Mouse (Mus musculus) hindbrain, embryonic 16.5 days (tissue): Measurements from ENCODE around the gene Zfp617. TPM values are rescaled to one million over a fixed set of nuclear protein-coding genes. Genes with fewer than 3 reads are reported as not detected.
"Not testable (repeated sequence)": the region's sequence is repeated elsewhere in the genome, so short reads cannot be mapped to it uniquely, and the experiment has no call there.

Experiments
- ATAC-seq: fragments of 200-750 bp; cut with Nextera tagmentation; 2 replicates; pipeline ENCODE4 v1.8.0; 2017; ENCODE audit warnings: moderate TSS enrichment, moderate library complexity
- H3K27ac ChIP-seq: fragments of 300-500 bp; sonication (generic); 2 replicates; pipeline ENCODE4 v1.5.1; 2014; ENCODE audit warnings: low read depth, mild to moderate bottlenecking, control low read depth, low read length, moderate library complexity
- H3K27me3 ChIP-seq: fragments of 300-500 bp; sonication (generic); replicated peaks from 2 replicates; pipeline ENCODE4 v1.6.1; 2014; ENCODE audit warnings: low read length; ENCODE audit not compliant: control insufficient read depth, insufficient read depth
- H3K36me3 ChIP-seq: fragments of 300-500 bp; sonication (generic); 2 replicates; pipeline ENCODE4 v1.6.1; 2014; ENCODE audit warnings: mild to moderate bottlenecking, low read length, moderate library complexity, mixed read lengths; ENCODE audit not compliant: control insufficient read depth, insufficient read depth
- H3K4me1 ChIP-seq: fragments of 300-500 bp; sonication (generic); 2 replicates; pipeline ENCODE4 v1.6.1; 2014; ENCODE audit warnings: low read depth, low read length; ENCODE audit not compliant: control insufficient read depth, insufficient read depth
- H3K4me2 ChIP-seq: fragments of 300-500 bp; sonication (generic); 2 replicates; pipeline ENCODE4 v1.6.1; 2014; ENCODE audit warnings: mild to moderate bottlenecking, low read length, control low read depth, moderate library complexity
- H3K4me3 ChIP-seq: fragments of 300-500 bp; sonication (generic); 2 replicates; pipeline ENCODE4 v1.5.1; 2014; ENCODE audit warnings: mild to moderate bottlenecking, low read length, control low read depth, moderate library complexity
- H3K9ac ChIP-seq: fragments of 300-500 bp; sonication (generic); 2 replicates; pipeline ENCODE4 v1.6.1; 2014; ENCODE audit warnings: low read depth, mild to moderate bottlenecking, control low read depth, low read length, moderate library complexity
- H3K9me3 ChIP-seq: fragments of 300-500 bp; sonication (generic); 2 replicates; pipeline ENCODE4 v1.6.1; 2014; ENCODE audit warnings: mild to moderate bottlenecking, low read length, moderate library complexity; ENCODE audit not compliant: control insufficient read depth
- whole genome bisulfite sequencing: fragments of 180-500 bp; shearing (Covaris S2); extraction: QIAGEN DNeasy Blood & Tissue Kit; methylation state at CpG from one replicate; pipeline ENCODE4 v1.1.7; 2014; 5-methylcytosine and 5-hydroxymethylcytosine counted together
- polyA plus RNA-seq: library from polyadenylated mRNA; unstranded; fragments of >200 nt; fragmentation: Nextera tagmentation; extraction: Ambion mirVana; gene quantifications from 2 replicates; pipeline ENCODE4 v1.2.1, GENCODE M21; 2015

Gene Zfp617
- polyA plus RNA-seq, 1 experiment from 2014 or later: 34.6 TPM

GRCm38 (mm10) chr8:71922567-71923401 is 14.3 kb downstream of the Zfp617 start:
- Histone ChIP-seq H3K4me1 (peaks cover 10% of the 10 kb centered on the region), H3K9me3 (no peaks in the 10 kb centered on the region), H3K27me3 (no peaks in the 10 kb centered on the region), H3K4me3 (peak overlapping the region; percentile 56), H3K9ac (peak overlapping the region; percentile 86), H3K4me2 (peak overlapping the region; percentile 79), H3K36me3 (peaks cover 2% of the 10 kb centered on the region; the same call in 1 of the 2 replicates), H3K27ac (peak overlapping the region; percentile 96)
- under 1% methylated on average over 57 of the region's 57 CpGs for WGBS
- ATAC-seq: peak; percentile 100

DNA sequence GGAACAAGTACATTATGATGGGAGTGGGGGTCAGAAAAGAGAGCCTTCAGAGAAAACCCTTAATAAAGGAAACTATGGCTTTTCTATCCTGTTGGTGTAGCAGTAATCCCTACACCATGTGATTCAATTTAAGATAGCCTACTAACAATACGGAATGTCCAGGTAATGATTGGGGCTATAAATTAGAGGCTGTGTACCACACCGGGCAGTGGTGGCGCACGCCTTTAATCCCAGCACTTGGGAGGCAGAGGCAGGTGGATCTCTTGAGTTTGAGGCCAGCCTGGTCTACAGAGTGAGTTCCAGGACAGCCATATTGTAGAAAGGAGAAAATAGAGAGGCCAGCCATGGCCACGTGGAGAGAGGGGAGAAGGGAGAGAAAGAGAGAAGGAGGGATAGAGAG is 17.4 kb downstream of the Zfp617 start:
- Histone ChIP-seq H3K27ac (no peak overlapping the region), H3K4me2 (no peak overlapping the region), H3K4me1 (peaks cover 10% of the 10 kb centered on the region), H3K27me3 (no peaks in the 10 kb centered on the region), H3K9ac (no peak overlapping the region), H3K36me3 (peaks cover 18% of the 10 kb centered on the region), H3K9me3 (no peaks in the 10 kb centered on the region), H3K4me3 (no peak overlapping the region)
- no peak for ATAC-seq
- 96% methylated on average over 5 of the region's 5 CpGs for WGBS

DNA sequence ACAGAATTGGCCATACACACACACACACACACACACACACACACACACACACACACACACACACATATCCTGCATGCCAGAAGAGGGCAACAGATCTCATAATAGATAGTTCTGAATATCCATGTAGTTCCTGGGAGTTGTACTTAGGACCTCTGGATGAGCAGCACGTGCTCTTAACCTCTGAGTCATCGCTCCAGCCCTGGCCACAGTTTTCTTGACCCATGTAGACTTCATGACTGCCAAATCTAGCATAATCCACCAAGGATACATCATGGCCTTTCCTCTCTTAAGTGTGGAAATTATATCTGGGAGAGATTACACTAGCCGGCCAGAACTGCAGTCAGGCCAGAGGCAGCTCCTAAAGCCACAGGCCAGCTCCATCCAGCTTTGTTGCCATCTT is 18.1 kb downstream of the Zfp617 start:
- Histone ChIP-seq H3K4me3 (no peak overlapping the region), H3K4me1 (peaks cover 10% of the 10 kb centered on the region), H3K36me3 (peaks cover 24% of the 10 kb centered on the region), H3K4me2 (no peak overlapping the region), H3K9me3 (0 out of 2 replicates have a peak, but pooled peaks cover 1% of the 10 kb centered on the region), H3K9ac (no peak overlapping the region), H3K27ac (no peak overlapping the region), H3K27me3 (no peaks in the 10 kb centered on the region)
- ATAC-seq: no peak
- 95% methylated on average over 3 of the region's 3 CpGs for WGBS

DNA sequence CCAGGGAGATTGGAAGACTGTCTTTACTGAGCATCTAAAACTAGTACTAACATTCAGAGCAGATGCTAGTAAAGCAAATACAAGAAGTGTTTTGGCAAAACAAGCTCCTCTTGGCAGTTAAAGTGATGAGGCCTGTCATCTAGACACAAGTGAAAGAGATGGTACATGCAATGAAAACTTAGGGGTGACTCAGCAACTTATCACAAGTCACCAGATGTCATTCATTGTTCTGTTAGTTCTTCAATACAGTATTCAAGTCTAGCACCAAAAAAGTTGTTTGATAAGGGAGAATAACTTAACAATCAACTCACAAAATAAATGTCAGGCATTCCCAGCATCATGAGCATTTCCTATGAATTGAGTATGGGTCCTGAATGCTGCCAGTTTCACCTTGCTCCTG is 19.3 kb downstream of the Zfp617 start:
- H3K4me1 ChIP-seq: peaks cover 10% of the 10 kb centered on the region
- H3K4me2 ChIP-seq: no peak overlapping the region
- ATAC-seq: no peak
- no peak overlapping the region for H3K4me3 ChIP-seq
- 0 out of 2 replicates have a peak, but pooled peaks cover 2% of the 10 kb centered on the region for H3K9me3 ChIP-seq
- no peak overlapping the region for H3K27ac ChIP-seq
- no peak overlapping the region for H3K9ac ChIP-seq
- H3K36me3 ChIP-seq: peaks cover 26% of the 10 kb centered on the region
- no peaks in the 10 kb centered on the region for H3K27me3 ChIP-seq

GRCm38 (mm10) chr8:71938037-71938436 is 29.6 kb downstream of the Zfp617 start:
- not testable (repeated sequence) for H3K27me3 ChIP-seq, H3K9me3 ChIP-seq, H3K9ac ChIP-seq, H3K27ac ChIP-seq, ATAC-seq, H3K4me2 ChIP-seq, H3K4me3 ChIP-seq, H3K4me1 ChIP-seq
- 86% methylated on average over 2 of the region's 2 CpGs for WGBS
- peaks cover 10% of the 10 kb centered on the region for H3K36me3 ChIP-seq

DNA sequence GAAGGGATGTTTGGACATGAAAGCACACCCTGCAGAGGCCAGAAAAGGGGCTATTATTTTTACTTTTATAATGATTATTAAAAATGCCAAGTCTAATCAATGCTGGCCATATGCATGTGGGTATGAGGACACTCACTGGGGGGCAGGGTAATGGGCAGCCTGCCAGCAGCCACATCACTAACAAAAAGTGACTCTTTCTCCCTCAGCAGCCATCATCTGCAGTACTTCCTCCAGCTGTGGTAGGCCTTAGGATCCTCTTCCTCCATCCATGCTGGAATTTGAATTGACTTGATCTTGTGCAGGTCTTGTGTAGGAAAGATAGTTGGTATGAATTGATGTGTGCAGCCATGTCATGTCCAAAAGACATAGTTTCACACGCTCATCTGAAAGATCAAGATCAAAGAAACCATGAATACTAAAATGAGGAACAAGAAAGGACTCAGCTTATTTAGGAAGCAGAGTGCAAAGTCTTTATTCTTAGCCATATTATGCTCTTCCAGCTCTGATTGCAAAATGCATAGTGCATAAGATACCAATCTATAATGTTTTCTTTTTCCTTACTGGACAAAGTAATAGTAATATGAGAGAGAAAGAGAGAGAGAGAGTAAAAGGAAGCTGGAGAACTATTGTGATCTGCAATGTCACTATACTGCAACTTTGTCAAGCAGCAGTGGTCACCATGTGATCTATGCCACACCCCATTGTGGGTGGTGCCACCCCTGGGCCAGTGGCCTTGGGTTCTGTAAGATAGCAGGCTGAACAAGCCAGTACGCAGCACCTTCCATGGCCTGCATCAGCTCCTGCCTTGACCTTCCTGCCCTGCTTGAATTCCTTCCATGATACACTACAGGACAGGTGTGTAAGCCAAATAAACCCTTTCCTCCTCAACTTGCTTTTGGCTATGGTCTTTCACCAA is 32.1 kb downstream of the Zfp617 start:
- Histone ChIP-seq H3K4me3 (no peak overlapping the region), H3K27ac (no peak overlapping the region), H3K4me2 (no peak overlapping the region), H3K4me1 (no peaks in the 10 kb centered on the region), H3K9ac (no peak overlapping the region), H3K27me3 (no peaks in the 10 kb centered on the region), H3K36me3 (no peaks in the 10 kb centered on the region), H3K9me3 (no peaks in the 10 kb centered on the region)
- 94% methylated on average over 2 of the region's 2 CpGs for WGBS
- ATAC-seq: no peak

DNA sequence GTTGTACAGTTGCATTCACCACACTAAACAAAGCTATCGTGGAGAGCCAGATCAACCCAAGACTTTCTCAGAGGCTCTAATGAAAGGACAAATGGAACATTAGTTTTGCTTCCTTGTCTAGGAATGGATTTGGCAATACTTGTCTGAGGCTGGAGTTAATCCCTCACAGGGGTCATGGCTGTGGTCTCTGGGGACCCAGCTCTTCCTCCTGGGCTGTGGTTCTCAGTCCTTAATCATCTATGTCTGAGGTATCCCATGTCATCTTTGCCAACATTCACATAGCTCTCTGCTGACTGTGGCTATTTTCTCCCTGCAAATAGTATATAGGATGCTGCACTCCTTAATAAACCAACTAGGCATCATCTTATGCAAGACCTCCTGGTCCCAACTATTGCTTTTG is 33.3 kb downstream of the Zfp617 start:
- Histone ChIP-seq H3K4me2 (no peak overlapping the region), H3K27me3 (no peaks in the 10 kb centered on the region), H3K4me1 (no peaks in the 10 kb centered on the region), H3K9me3 (no peaks in the 10 kb centered on the region), H3K27ac (no peak overlapping the region), H3K4me3 (no peak overlapping the region), H3K36me3 (no peaks in the 10 kb centered on the region), H3K9ac (no peak overlapping the region)
- ATAC-seq: no peak
- 89% methylated on average over 1 of the region's 1 CpGs for WGBS

GRCm38 (mm10) chr8:71948624-71949023 is 40.2 kb downstream of the Zfp617 start:
- 94% methylated on average over 5 of the region's 5 CpGs for WGBS
- Histone ChIP-seq H3K9me3 (no peaks in the 10 kb centered on the region), H3K4me2 (no peak overlapping the region), H3K4me1 (peaks cover 10% of the 10 kb centered on the region), H3K27me3 (no peaks in the 10 kb centered on the region), H3K9ac (no peak overlapping the region), H3K27ac (no peak overlapping the region), H3K4me3 (no peak overlapping the region), H3K36me3 (no peaks in the 10 kb centered on the region)
- no peak for ATAC-seq
